Mouse (Mus musculus) olfactory bulb, adult 2 months (tissue): ENCODE results near the gene Ksr2. TPM values are rescaled to one million over a fixed set of nuclear protein-coding genes. Genes with fewer than 3 reads are reported as not detected.

Experiments
- H3K27ac ChIP-seq: fragments of 200-500 bp; 2 replicates; pipeline ENCODE4 v1.5.1; 2012; ENCODE audit warnings: low read depth, low read length; ENCODE audit not compliant: insufficient read depth
- H3K4me1 ChIP-seq: fragments of 200-500 bp; 2 replicates; pipeline ENCODE4 v1.6.1; 2012; ENCODE audit warnings: low read length; ENCODE audit not compliant: control insufficient read depth, insufficient read depth
- H3K4me3 ChIP-seq: fragments of 200-500 bp; 2 replicates; pipeline ENCODE4 v1.5.1; 2012; ENCODE audit warnings: mild to moderate bottlenecking, low read depth, low read length, moderate library complexity; ENCODE audit not compliant: insufficient read depth
- CTCF ChIP-seq: fragments of 200-500 bp; IDR thresholded peaks from 2 replicates; pipeline ENCODE4 v1.5.1; 2012; ENCODE audit warnings: low read depth, mild to moderate bottlenecking, low read length, moderate library complexity; ENCODE audit not compliant: insufficient read depth
- POLR2A ChIP-seq: fragments of 200-500 bp; IDR thresholded peaks from 2 replicates; pipeline ENCODE4 v1.6.1; 2012; ENCODE audit warnings: mild to moderate bottlenecking, low read depth, low read length, moderate library complexity; ENCODE audit not compliant: insufficient read depth
- WGBS: fragments of 180-500 bp; shearing (Covaris S2); methylation state at CpG from one replicate; pipeline ENCODE4 v1.1.7; 2018; 5-methylcytosine and 5-hydroxymethylcytosine counted together
- polyA plus RNA-seq: library from polyadenylated mRNA; stranded (reverse); fragments of >200 nt; gene quantifications from 2 replicates; pipeline ENCODE4 v1.2.4, GENCODE M21; 2012; ENCODE audit warnings: low replicate concordance; ENCODE audit not compliant: missing spikeins, insufficient read depth, insufficient read length

Gene Ksr2
- polyA plus RNA-seq, 1 experiment = not detected

- TF ChIP-seq CTCF = no peak
- no peak for TF ChIP-seq POLR2A
- WGBS = 88% methylated on average over 8 of the region's 8 CpGs
Measured at GRCm38 (mm10) chr5:117457583-117457982, 43.8 kb downstream of the Ksr2 start.

GRCm38 (mm10) chr5:117458899-117459298 lies 45.1 kb downstream of the Ksr2 start:
- WGBS = 68% methylated on average over 9 of the region's 9 CpGs
- no peak for TF ChIP-seq POLR2A
- no peak for TF ChIP-seq CTCF
- no peak overlapping the region for H3K27ac ChIP-seq
- H3K4me1 ChIP-seq = peaks cover 16% of the 10 kb centered on the region
- H3K4me3 ChIP-seq = no peak overlapping the region

More at GRCm38 (mm10) chr5:117457583-117457982, 43.8 kb downstream of the Ksr2 start:
- Histone ChIP-seq H3K4me3 (no peak overlapping the region), H3K4me1 (peaks cover 16% of the 10 kb centered on the region), H3K27ac (no peak overlapping the region)

- WGBS = 93% methylated on average over 14 of the region's 14 CpGs
- TF ChIP-seq CTCF (no peak), POLR2A (no peak)
- Histone ChIP-seq H3K27ac (no peak overlapping the region), H3K4me3 (no peak overlapping the region), H3K4me1 (peaks cover 14% of the 10 kb centered on the region)
Measured at GRCm38 (mm10) chr5:117460261-117460660, 46.5 kb downstream of the Ksr2 start.

GRCm38 (mm10) chr5:117467052-117467451 lies 53.3 kb downstream of the Ksr2 start:
- Histone ChIP-seq H3K27ac (no peak overlapping the region), H3K4me3 (no peak overlapping the region), H3K4me1 (peaks cover 7% of the 10 kb centered on the region; the same call in 1 of the 2 replicates)
- WGBS = 79% methylated on average over 11 of the region's 12 CpGs
- TF ChIP-seq CTCF = no peak
- no peak for TF ChIP-seq POLR2A

- TF ChIP-seq CTCF = no peak
- TF ChIP-seq POLR2A = no peak
- Histone ChIP-seq H3K27ac (no peak overlapping the region), H3K4me1 (peaks cover 7% of the 10 kb centered on the region; the same call in 1 of the 2 replicates), H3K4me3 (no peak overlapping the region)
- 85% methylated on average over 4 of the region's 4 CpGs for WGBS
Measured at GRCm38 (mm10) chr5:117468961-117469360, 55.2 kb downstream of the Ksr2 start.

- Histone ChIP-seq H3K4me3 (no peak overlapping the region), H3K27ac (no peak overlapping the region), H3K4me1 (peaks cover 7% of the 10 kb centered on the region; the same call in 1 of the 2 replicates)
- WGBS = 86% methylated on average over 8 of the region's 8 CpGs
- TF ChIP-seq CTCF (no peak), POLR2A (no peak)
Measured at GRCm38 (mm10) chr5:117469572-117469971, 55.8 kb downstream of the Ksr2 start.

GRCm38 (mm10) chr5:117481162-117481561 lies 67.4 kb downstream of the Ksr2 start:
- Histone ChIP-seq H3K27ac (no peak overlapping the region), H3K4me1 (peaks cover 7% of the 10 kb centered on the region; the same call in 1 of the 2 replicates), H3K4me3 (no peak overlapping the region)
- TF ChIP-seq POLR2A = no peak
- no peak for TF ChIP-seq CTCF
- WGBS = 69% methylated on average over 3 of the region's 3 CpGs

GRCm38 (mm10) chr5:117481586-117481985 lies 67.8 kb downstream of the Ksr2 start:
- 74% methylated on average over 12 of the region's 12 CpGs for WGBS
- no peak overlapping the region for H3K4me3 ChIP-seq
- H3K4me1 ChIP-seq = peaks cover 7% of the 10 kb centered on the region; the same call in 1 of the 2 replicates
- H3K27ac ChIP-seq = no peak overlapping the region
- TF ChIP-seq POLR2A = no peak
- no peak for TF ChIP-seq CTCF

- no peak overlapping the region for H3K27ac ChIP-seq
- peaks cover 7% of the 10 kb centered on the region; the same call in 1 of the 2 replicates for H3K4me1 ChIP-seq
- TF ChIP-seq POLR2A = no peak
- TF ChIP-seq CTCF = no peak
- H3K4me3 ChIP-seq = no peak overlapping the region
- WGBS = 82% methylated on average over 11 of the region's 11 CpGs
Measured at GRCm38 (mm10) chr5:117482013-117482412, 68.2 kb downstream of the Ksr2 start.

GRCm38 (mm10) chr5:117485411-117485810 lies 71.6 kb downstream of the Ksr2 start:
- 75% methylated on average over 6 of the region's 6 CpGs for whole genome bisulfite sequencing
- no peak for TF ChIP-seq POLR2A
- TF ChIP-seq CTCF = no peak
- no peak overlapping the region for H3K27ac ChIP-seq
- peaks cover 5% of the 10 kb centered on the region; the same call in 1 of the 2 replicates for H3K4me1 ChIP-seq
- H3K4me3 ChIP-seq = no peak overlapping the region
